Mouse (Mus musculus) erythroblast, embryonic 14.5 days (primary cell): ENCODE measurements around the gene Lrrc49.

ENCODE experiments used
- GATA1 ChIP-seq: IDR thresholded peaks from 2 replicates; pipeline ENCODE4 v1.6.1; 2012; ENCODE audit warnings: low read length, inconsistent platforms, mixed read lengths
- TAL1 ChIP-seq: IDR thresholded peaks from 3 replicates; pipeline ENCODE4 v1.6.1; 2012; ENCODE audit warnings: low read length, inconsistent platforms, mixed read lengths

DNA sequence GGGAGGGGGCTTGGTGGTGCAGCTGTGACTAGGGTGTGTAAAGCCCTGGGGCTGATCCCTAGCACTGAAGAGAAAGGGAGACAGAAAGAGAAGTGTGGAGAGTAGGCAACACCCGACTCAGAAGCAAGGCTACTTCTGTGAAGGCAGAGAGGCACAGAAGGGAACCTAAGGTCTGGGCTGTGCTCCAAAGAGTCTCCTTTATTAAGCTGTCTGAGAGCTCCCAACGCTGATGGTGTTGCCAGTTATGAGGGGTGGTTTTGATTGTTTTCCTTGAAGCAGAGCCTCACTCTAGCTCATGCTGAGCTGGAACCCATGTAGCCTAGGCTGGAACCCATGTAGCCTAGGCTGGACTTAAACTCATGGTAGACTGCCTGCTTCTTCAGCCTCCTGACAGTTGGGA, 25.0 kb downstream of the Lrrc49 start:
- TF ChIP-seq GATA1, result no peak
- no peak for TF ChIP-seq TAL1
